Mouse (Mus musculus): ENCODE results near the gene Slc12a5. TPM values are rescaled to one million over a fixed set of nuclear protein-coding genes. Genes with fewer than 3 reads are reported as not detected.

The Slc12a5 gene
- polyA plus RNA-seq, 1 experiment from 2014 or later = 60.5 TPM

- H3K9ac ChIP-seq = no peak overlapping the region
- H3K4me2 ChIP-seq = no peak overlapping the region
- H3K9me3 ChIP-seq = no peaks in the 10 kb centered on the region
- H3K27me3 ChIP-seq = no peaks in the 10 kb centered on the region
- H3K27ac ChIP-seq (replicated peaks) = no peak overlapping the region
- H3K4me1 ChIP-seq (replicated peaks) = peaks cover 5% of the 10 kb centered on the region
- ATAC-seq (ENCODE audit: low FRiP score, low read depth) = no peak
- no peaks in the 10 kb centered on the region for H3K36me3 ChIP-seq
- H3K4me3 ChIP-seq = no peak overlapping the region
- 48% methylated on average over 5 of the region's 5 CpGs for WGBS
Observed at GRCm38 (mm10) chr2:165049044-165049443, 88.4 kb downstream of the Slc12a5 start.

Other genes starting within 250 kb of the Slc12a5 start
- not detected in 2 replicates for gene Spint5, start 245.5 kb upstream of the Slc12a5 start, polyA plus RNA-seq (2015; fragmentation: Nextera tagmentation; extraction: Ambion mirVana)
- gene Wfdc3, start 214.9 kb upstream of the Slc12a5 start, polyA plus RNA-seq (2015; fragmentation: Nextera tagmentation; extraction: Ambion mirVana) = 1.6 and 1.7 TPM in 2 replicates
- gene Dnttip1, start 214.8 kb upstream of the Slc12a5 start, polyA plus RNA-seq (2015; fragmentation: Nextera tagmentation; extraction: Ambion mirVana) = 54.6 and 57.6 TPM in 2 replicates
- 78.0 and 107 TPM in 2 replicates for gene Ube2c, start 190.9 kb upstream of the Slc12a5 start, polyA plus RNA-seq (2015; fragmentation: Nextera tagmentation; extraction: Ambion mirVana)
- 0.97 and 2.4 TPM in 2 replicates for gene Tnnc2, start 180.8 kb upstream of the Slc12a5 start, polyA plus RNA-seq (2015; fragmentation: Nextera tagmentation; extraction: Ambion mirVana)
- gene Snx21, start 175.0 kb upstream of the Slc12a5 start, polyA plus RNA-seq (2015; fragmentation: Nextera tagmentation; extraction: Ambion mirVana) = 39.6 and 44.8 TPM in 2 replicates
- 21.4 and 21.5 TPM in 2 replicates for gene Acot8, start 155.9 kb upstream of the Slc12a5 start, polyA plus RNA-seq (2015; fragmentation: Nextera tagmentation; extraction: Ambion mirVana)
- 16.8 TPM in 2 replicates for gene Zswim3, start 155.7 kb upstream of the Slc12a5 start, polyA plus RNA-seq (2015; fragmentation: Nextera tagmentation; extraction: Ambion mirVana)
- 24.9 and 29.2 TPM in 2 replicates for gene Zswim1, start 138.1 kb upstream of the Slc12a5 start, polyA plus RNA-seq (2015; fragmentation: Nextera tagmentation; extraction: Ambion mirVana)
- 0.34 TPM in 1 of 2 replicates, not detected in the other for gene Spata25, start 132.3 kb upstream of the Slc12a5 start, polyA plus RNA-seq (2015; fragmentation: Nextera tagmentation; extraction: Ambion mirVana)
- 97.0 and 105 TPM in 2 replicates for gene Ctsa, start 127.9 kb upstream of the Slc12a5 start, polyA plus RNA-seq (2015; fragmentation: Nextera tagmentation; extraction: Ambion mirVana)
- 6.3 and 7.9 TPM in 2 replicates for gene Neurl2, start 127.3 kb upstream of the Slc12a5 start, polyA plus RNA-seq (2015; fragmentation: Nextera tagmentation; extraction: Ambion mirVana)
- gene Pltp, start 103.1 kb upstream of the Slc12a5 start, polyA plus RNA-seq (2015; fragmentation: Nextera tagmentation; extraction: Ambion mirVana) = 123 and 129 TPM in 2 replicates
- 78.5 and 81.7 TPM in 2 replicates for gene Pcif1, start 81.5 kb upstream of the Slc12a5 start, polyA plus RNA-seq (2015; fragmentation: Nextera tagmentation; extraction: Ambion mirVana)
- 13.7 and 18.3 TPM in 2 replicates for gene Zfp335, start 49.0 kb upstream of the Slc12a5 start, polyA plus RNA-seq (2015; fragmentation: Nextera tagmentation; extraction: Ambion mirVana)
- gene Mmp9, start 20.0 kb upstream of the Slc12a5 start, polyA plus RNA-seq (2015; fragmentation: Nextera tagmentation; extraction: Ambion mirVana) = 27.0 and 37.2 TPM in 2 replicates
- 95.1 and 99.3 TPM in 2 replicates for gene Ncoa5, start 74.1 kb downstream of the Slc12a5 start, polyA plus RNA-seq (2015; fragmentation: Nextera tagmentation; extraction: Ambion mirVana)
- gene Cd40, start 94.8 kb downstream of the Slc12a5 start, polyA plus RNA-seq (2015; fragmentation: Nextera tagmentation; extraction: Ambion mirVana) = 5.6 and 6.9 TPM in 2 replicates
- gene 1700025C18Rik, start 129.9 kb downstream of the Slc12a5 start, polyA plus RNA-seq (2015; fragmentation: Nextera tagmentation; extraction: Ambion mirVana) = not detected in 2 replicates

All from hindbrain, embryonic 15.5 days (tissue).